16 mouse cellular contexts compared by ENCODE assay signal in genomic region chr2:163032622-163033021, GRCm38 (mm10). TPM values are rescaled to one million over a fixed set of nuclear protein-coding genes. Genes with fewer than 3 reads are reported as not detected.
"Had no signal": no experiment of that assay in that cellular context is flagged by ENCODE, and none has a peak within 500 bp of the region (broad histone marks: within the 10 kb centered on the region; RNA-seq: fewer than 3 reads in every experiment).

No protein-coding gene starts in this region.

- H3K9ac ChIP-seq: limb, embryonic 12.5 days; liver, embryonic 13.5 days; liver, postnatal 0 days; lung, embryonic 15.5 days; midbrain, embryonic 15.5 days; neural tube, embryonic 12.5 days had no signal

- DNase-seq: kidney, postnatal 25 days; liver; liver, embryonic 13.5 days; liver, postnatal 0 days; lung, postnatal 14 days; retina, postnatal 1 day; thymus, postnatal 4 days had no signal

- ATAC-seq: liver, postnatal 0 days; midbrain, embryonic 15.5 days had no signal

- H3K4me1 ChIP-seq: limb, embryonic 12.5 days; liver, embryonic 13.5 days; lung, embryonic 15.5 days; megakaryocyte, embryonic 14.5 days; midbrain, embryonic 15.5 days; neural tube, embryonic 12.5 days had no signal

- H3K4me3 ChIP-seq: limb, embryonic 12.5 days; liver, embryonic 13.5 days; lung, embryonic 15.5 days; megakaryocyte, embryonic 14.5 days; midbrain, embryonic 15.5 days; neural tube, embryonic 12.5 days had no signal

- H3K4me2 ChIP-seq: limb, embryonic 12.5 days; liver, embryonic 13.5 days; lung, embryonic 15.5 days; midbrain, embryonic 11.5 days; midbrain, embryonic 15.5 days; neural tube, embryonic 12.5 days had no signal

- H3K27ac ChIP-seq: limb, embryonic 12.5 days; liver, embryonic 13.5 days; lung, embryonic 15.5 days; macrophage; midbrain, embryonic 15.5 days; neural tube, embryonic 12.5 days; stomach, postnatal 0 days had no signal

- H3K9me3 ChIP-seq: limb, embryonic 12.5 days; liver, embryonic 13.5 days; lung, embryonic 15.5 days; megakaryocyte, embryonic 14.5 days; midbrain, embryonic 15.5 days; neural tube, embryonic 12.5 days had no signal

- H3K27me3 ChIP-seq: limb, embryonic 12.5 days; liver, embryonic 13.5 days; lung, embryonic 15.5 days; megakaryocyte, embryonic 14.5 days; midbrain, embryonic 15.5 days; neural tube, embryonic 12.5 days had no signal

RNA-seq across cellular contexts. Expression of gene Sgk2, which starts 45.5 kb away (rescaled TPM):
- polyA plus RNA-seq: limb, embryonic 12.5 days; lung, embryonic 15.5 days; macrophage; midbrain, embryonic 11.5 days; neural tube, embryonic 12.5 days had no signal

RNA-seq across cellular contexts. Expression of gene Gtsf1l, which starts 55.0 kb away (rescaled TPM):
- polyA plus RNA-seq: kidney, embryonic 16.5 days; limb, embryonic 12.5 days; liver, embryonic 13.5 days; liver, postnatal 0 days; lung, embryonic 15.5 days; macrophage; midbrain, embryonic 11.5 days; midbrain, embryonic 15.5 days; neural tube, embryonic 12.5 days had no signal
